Comparison of ENCODE assay signal across 8 mouse cellular contexts in the genomic region with DNA sequence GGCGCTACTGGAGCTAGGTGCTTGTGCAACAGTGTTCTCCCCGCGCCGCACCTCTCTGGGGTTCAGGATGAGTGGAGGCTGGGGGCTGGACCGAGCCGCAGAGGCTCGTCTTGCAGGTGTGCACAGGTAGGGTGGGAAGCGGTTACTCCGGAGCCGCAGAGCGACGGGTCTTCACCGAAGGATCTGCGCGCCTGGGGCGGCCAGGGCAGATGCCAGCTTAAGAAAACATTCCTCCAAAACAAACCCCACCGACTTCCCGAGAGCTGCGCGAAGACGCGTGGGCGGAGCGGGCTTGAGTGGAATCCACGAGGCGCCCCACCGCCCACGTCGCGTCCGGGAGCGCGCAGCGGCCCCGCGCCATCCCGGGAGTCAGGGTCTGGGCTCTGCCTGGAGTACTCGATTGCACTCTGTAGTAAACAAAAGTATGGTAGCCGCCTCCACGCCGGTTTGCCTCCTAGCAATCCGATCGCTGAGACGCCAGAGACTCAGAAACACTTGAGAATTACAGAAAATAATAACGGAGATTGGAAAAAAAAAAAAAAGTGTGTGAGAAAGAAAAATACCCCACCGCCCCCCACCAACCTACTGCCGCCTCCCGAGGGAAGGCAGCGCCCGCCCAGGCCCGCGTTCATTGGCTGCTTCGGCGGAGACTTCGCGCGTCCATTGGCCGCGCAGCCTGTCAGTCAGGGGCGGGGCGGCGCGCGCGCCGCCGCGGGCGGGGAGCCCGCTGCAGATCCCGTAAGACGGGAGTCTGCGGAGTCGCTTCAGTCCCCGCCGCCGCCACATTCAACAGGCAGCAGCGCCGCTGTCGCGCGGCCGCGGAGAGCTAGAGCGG. TPM values are rescaled to one million over a fixed set of nuclear protein-coding genes. Genes with fewer than 3 reads are reported as not detected.
A peak's percentile ranks its signal among the peaks of the same experiment; 100 is the strongest.
DNase-seq lines count a peak whose midpoint lies in the region; ATAC-seq and TF ChIP-seq lines count a peak whose summit lies in the region.

A gene (plus strand): TSS at position 685 of the 835 bp plus-strand sequence.

- no peak within 1 kb of the TSS; the same call in 1 of the 2 replicates for H3K27ac ChIP-seq in hindbrain, embryonic 11.5 days (ENCODE audit: low read depth, low read length)

- H3K4me1 ChIP-seq in hindbrain, embryonic 11.5 days (replicated peaks; ENCODE audit: control insufficient read depth, insufficient read depth, low read length) = peaks cover 2% of the 10 kb centered on the region; the same call in 1 of the 2 replicates

- no peaks in the 10 kb centered on the region for H3K9me3 ChIP-seq in hindbrain, embryonic 11.5 days (ENCODE audit: control insufficient read depth, low read length)

- ATAC-seq in Patski = peak; percentile 80
- ATAC-seq in hindbrain, embryonic 11.5 days (ENCODE audit: low FRiP score) = peak; percentile 95

- TF ChIP-seq CTCF in Patski (IDR thresholded peaks at IDR 0.05) = no peak

- in situ Hi-C loops in Patski (cut with MboI; ENCODE audit: low pct_unique_long_range_greater_than_20kb) = loop anchor here (5.0 to 25.0 kb wide), 3 partner anchors 309 to 1069 kb away; no protein-coding TSS in a partner anchor

- H3K9ac ChIP-seq in hindbrain, embryonic 11.5 days (ENCODE audit: low read depth, low read length) = peak within 1 kb of the TSS; percentile 61

- peak; percentile 87 for DNase-seq in Patski (ENCODE audit: low read depth, low spot score)
- DNase-seq in cerebellum, adult 9-11 months = peak; percentile 75
- peak; percentile 68 to 83 for DNase-seq in frontal cortex, postnatal 10 days (ENCODE audit: low spot score in 2 of 2)
- peak; percentile 94 for DNase-seq in hindbrain, embryonic 11.5 days (ENCODE audit: low spot score)
- DNase-seq in layer of hippocampus, postnatal 36 days = peak; percentile 80 to 83
- DNase-seq in lung, postnatal 25 days (ENCODE audit: low spot score) = peak; percentile 82
- peak; percentile 91 for DNase-seq in retina, embryonic 14.5 days (ENCODE audit: low spot score)
- peak; percentile 91 to 93 for DNase-seq in thymus, postnatal 36 days

- H3K4me2 ChIP-seq in hindbrain, embryonic 11.5 days (replicated peaks; ENCODE audit: low read depth, low read length) = peak within 1 kb of the TSS; percentile 93

- peak within 1 kb of the TSS; percentile 77 for H3K4me3 ChIP-seq in hindbrain, embryonic 11.5 days (ENCODE audit: low read depth, low read length)

- POLR2A ChIA-PET in Patski (lab: Charles Lee) = interaction anchor here (0.9 kb wide), 1 partner anchor 229 kb away, joined by 3 read pairs; no protein-coding TSS in a partner anchor

- H3K27me3 ChIP-seq in Patski = no peaks in the 10 kb centered on the region
- peaks cover 34% of the 10 kb centered on the region for H3K27me3 ChIP-seq in hindbrain, embryonic 11.5 days (ENCODE audit: control insufficient read depth, insufficient read depth, low read length)

- CTCF ChIA-PET in Patski (lab: Charles Lee) = interaction anchor here (2.2 kb wide), 1 partner anchor 576 kb away, joined by 6 read pairs; no protein-coding TSS in a partner anchor

- WGBS in hindbrain, embryonic 11.5 days = under 1% methylated on average over 79 of the region's 85 CpGs

- no peaks in the 10 kb centered on the region for H3K36me3 ChIP-seq in hindbrain, embryonic 11.5 days (ENCODE audit: control insufficient read depth, insufficient read depth, low read length)

RNA-seq across cellular contexts. Expression of the gene that starts here (rescaled TPM):
- polyA plus RNA-seq in Patski (2021) = 15.5 TPM
- 3.8 and 4.0 TPM in 2 replicates for polyA plus RNA-seq in hindbrain, embryonic 11.5 days (2014; fragmentation: Nextera tagmentation; extraction: Ambion mirVana)
- 10 to 100 TPM; 21.7 to 24.2 TPM for total RNA-seq in layer of hippocampus, postnatal 36 days (2021)
